Mouse (Mus musculus): ENCODE measurements around the gene Shisa5.
A peak's percentile ranks its signal among the peaks of the same experiment; 100 is the strongest.

Shisa5 gene

DNA sequence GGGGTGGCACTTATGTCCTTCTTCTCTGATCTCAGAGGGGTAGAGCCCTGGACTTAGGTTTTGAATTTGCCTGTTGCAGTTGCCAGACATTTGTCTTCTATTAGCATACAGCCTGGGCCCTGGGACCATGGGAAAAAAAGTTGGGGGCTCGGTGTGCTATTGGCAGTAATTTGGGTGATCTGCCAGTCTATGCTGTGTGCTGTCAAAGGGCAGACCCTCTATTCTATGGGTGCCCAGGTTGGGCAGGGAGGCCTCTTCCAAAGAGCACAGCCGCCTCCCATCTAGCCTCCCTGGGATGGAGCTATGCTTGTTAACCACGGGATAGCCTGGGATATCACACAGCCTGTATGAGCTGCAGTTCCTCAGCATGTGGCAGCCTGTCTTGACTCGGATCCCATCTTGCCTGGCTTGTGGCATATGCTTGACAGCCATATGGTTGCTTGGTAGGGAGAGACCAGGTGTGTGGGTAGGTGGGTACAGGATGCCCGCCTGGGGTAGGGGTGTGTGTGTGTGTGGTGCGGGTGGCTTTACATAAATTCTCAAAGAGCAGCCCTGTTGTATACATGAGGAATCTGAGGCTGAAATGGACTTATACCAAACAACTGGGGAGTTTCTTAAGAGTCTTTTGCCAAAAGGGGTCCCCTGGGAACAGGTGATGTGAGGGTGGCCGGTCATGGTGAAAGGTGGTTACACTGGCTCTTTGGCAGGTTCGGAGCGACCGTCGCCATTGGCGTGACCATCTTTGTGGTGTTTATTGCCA is 17.1 kb downstream of the Shisa5 start:
- peak; percentile 54 for DNase-seq

DNA sequence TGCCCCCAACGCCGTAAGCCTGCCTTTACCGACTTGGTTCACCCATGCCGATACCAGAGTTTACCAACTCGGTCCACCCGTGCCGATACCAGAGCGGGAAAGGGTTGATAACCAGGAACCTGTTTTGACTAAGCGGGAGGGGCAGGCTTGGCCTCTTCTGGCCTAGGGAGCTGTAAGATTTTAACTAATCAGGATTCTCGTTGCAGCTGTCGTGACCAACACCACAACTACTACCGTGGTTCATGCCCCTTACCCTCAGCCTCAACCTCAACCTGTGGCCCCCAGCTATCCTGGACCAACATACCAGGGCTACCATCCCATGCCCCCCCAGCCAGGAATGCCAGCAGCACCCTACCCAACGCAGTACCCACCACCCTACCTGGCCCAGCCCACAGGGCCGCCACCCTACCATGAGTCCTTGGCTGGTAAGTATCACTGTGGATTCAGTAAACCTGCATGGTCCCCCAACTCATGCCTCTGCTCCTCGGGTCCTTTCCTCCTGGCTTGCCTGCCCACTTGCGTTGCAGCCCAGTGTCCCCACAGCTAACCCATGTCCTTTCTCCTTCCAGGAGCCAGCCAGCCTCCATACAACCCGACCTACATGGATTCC is 17.8 kb downstream of the Shisa5 start:
- no peak for DNase-seq

DNA sequence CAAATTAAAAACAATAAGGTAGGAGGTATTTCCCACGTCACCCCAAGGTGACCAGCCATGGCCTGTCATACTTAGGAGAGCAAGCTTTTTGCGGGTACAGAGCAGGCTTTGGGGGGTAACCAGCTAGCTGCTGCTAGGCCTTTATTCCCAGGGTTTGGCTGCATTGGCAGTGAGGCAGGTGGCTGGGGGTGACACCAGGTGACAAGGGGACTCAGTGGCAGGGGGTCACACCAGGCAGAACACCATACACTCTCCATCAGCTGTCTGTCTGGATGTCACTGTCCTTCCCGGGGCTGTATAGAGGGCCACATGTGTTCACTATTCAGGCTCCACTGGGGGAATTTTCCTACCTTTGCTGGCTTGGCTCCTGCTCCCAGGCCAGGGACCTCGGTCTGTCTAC is 18.6 kb downstream of the Shisa5 start:
- no peak for DNase-seq

DNA sequence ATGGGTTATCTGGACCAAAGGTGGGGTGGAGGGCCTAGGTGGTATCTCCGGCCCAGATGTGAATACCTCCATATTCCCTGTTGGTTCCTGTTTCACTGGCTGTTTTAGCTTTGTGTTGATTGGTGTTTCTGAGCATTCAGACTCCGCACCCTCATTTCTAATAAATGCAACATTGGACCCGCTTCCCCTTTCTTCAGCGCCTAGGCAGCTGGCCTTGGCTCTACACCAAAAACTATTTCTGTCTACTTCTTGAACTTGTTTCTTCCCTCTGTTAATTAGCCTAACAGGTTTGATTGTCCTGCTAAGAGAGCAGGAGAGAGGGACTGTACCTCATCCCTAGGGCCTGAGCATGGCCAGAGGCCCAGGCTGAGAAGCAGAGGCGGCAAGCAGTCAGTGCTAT is 19.2 kb downstream of the Shisa5 start:
- DNase-seq = no peak

DNA sequence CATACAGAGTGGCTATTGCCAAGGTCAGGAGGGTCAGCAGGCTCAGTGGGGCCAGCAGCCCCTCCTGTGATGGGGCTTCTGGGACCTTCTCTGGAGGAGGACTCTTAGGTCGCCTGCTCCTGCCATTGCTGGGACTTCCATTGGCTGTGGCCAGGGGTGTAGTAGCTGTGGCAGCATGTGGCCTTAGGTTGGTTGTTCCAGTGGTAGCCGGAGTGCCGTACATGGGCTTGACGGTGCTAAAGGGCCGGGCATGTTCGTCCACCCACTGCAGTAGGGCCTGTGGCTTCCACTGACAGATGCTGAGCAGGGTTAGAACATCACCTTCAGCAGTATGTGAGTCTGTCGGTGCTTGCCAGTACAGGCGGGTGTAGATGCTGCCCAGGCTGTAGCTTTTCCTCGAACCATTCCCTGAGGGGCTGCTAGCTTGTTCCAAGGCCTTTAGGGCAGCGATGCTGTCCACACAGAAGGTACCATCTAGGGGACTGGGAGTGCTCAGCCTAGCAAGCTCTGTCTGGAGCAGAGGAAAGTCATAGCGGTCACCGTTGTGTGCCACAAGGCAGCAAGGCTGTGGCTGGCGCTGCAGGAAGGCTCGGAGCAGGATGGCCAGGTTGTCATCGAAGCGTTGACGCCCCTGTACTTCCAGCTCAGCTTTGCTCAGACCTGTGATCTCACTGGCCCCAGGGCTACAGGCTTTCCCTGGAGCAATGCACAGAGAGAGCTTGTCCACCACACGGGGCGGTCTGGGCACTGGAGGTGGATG is 19.8 kb downstream of the Shisa5 start:
- no peak for DNase-seq

DNA sequence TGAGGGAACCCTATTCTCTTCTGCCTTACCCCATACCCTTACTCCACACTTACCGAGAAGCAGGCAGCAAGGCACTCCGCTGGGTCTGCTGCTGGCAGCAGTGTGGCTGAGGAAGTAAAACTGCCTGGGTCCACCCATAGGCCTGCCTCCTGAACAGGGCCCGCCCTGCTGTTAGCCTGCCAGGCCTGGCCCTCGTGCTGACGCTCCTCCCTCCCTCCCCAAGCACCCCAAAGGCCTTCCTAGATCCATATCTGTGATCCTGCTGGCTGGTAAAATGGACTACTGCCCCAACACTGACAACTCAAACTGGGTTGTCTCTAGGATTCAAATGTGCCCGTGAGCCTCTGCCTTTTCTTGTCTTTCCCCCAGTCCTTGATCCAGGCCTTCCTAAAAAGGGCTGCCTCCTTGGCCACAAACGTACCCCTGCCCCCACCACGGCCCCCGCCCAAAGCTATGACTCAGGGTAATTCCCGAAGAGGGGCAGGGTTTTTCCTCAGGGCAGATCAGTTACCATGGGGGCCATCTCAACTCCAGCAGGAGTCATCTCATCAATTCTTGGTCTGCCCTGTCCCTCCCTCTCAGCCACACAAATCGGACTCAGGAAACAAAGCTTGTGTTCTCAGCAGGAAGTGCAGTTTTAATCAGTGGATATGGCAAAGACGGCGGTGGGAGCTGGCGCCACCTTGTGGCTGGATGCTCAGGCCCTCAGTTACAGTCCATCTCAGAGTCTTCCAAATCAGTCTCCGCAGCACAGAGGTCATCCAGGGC is 21.0 kb downstream of the Shisa5 start, which contains the start of gene Trex1:
TSS of gene Trex1 (minus strand) at position 599 of the 768 bp plus-strand sequence.
- peak; percentile 84 for DNase-seq

DNA sequence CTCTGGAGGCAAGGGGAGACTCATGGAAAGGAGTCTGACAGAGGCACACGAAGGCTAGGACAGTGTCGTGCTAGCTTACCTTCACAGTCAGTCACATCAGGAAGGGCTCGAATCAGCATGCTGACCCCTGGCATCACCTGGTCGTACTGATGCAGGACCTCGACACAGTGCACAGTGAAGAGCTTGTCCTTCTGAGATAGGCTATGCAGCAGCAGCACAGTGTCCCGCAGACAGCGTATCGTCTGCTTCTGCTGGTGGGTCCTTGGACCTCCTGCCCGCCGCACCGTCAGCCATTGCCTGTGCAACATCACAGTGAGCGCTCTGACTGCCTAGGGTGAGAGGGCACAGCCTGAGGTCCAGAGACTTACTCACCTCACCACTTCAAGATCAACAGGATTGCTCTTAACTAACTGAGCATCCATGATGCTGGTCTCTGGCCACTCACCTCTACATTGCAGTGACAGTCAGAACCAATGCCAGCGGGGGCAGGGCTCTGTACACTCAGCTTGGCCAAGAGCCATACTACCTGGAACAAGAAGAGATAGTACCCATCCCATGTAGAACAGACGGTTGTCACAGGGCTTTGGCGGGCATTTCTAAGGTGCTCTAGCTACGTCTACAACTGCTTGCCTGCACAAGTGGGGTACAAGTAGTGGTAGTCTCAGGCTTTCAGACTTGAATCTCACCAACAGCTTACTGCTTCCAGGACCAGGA is 22.0 kb downstream of the Shisa5 start:
- DNase-seq = peak; percentile 53

DNA sequence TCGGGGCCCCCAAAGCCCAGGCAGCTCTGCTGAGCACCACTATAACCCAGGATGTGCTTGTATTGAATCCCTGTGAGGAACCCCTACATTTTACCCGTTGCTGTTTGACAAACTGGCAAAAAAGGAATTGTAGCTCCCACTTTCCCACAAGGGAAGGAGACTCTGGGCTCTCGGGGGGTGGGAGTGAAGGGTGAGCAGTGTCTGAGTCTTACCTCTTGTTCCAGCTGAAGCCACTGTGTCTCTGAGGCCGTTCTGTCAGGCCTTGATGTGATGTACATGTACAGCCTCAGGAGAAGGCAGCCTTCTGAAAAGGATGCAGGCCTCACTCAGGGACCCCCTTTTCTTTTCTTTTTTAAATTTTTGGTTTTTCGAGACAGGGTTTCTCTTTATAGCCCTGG is 22.5 kb downstream of the Shisa5 start:
- peak; percentile 8 for DNase-seq

DNA sequence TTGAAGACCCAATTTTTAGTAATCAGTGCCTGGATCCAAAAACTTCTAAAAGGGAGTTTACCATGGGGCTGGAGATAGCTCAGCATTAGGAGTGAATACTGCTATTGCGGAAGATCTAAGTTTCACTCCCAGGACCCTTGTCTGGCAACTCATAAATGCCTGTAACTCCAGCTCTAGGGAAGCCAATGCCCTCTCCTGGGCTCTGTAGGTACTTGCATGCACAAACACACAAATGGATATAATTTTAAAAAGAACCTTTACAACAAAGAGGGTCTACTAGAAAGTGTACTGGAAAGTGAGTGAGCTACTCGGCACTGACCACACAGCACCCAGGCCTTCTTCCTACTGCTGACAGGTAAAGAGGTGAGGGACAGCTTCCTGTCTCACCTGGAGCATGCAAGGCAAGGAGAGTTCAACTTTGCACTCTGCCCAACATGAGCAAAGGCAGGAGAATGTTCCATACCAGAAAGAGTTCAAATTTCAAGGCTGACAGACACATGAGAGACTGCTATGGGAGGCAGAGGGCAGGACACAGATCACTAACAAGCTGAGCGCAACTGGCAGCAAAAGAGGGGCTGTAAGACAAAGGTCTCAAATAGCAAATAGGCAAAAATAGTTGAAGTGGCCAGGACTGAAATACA is 29.9 kb downstream of the Shisa5 start:
- DNase-seq = no peak

DNA sequence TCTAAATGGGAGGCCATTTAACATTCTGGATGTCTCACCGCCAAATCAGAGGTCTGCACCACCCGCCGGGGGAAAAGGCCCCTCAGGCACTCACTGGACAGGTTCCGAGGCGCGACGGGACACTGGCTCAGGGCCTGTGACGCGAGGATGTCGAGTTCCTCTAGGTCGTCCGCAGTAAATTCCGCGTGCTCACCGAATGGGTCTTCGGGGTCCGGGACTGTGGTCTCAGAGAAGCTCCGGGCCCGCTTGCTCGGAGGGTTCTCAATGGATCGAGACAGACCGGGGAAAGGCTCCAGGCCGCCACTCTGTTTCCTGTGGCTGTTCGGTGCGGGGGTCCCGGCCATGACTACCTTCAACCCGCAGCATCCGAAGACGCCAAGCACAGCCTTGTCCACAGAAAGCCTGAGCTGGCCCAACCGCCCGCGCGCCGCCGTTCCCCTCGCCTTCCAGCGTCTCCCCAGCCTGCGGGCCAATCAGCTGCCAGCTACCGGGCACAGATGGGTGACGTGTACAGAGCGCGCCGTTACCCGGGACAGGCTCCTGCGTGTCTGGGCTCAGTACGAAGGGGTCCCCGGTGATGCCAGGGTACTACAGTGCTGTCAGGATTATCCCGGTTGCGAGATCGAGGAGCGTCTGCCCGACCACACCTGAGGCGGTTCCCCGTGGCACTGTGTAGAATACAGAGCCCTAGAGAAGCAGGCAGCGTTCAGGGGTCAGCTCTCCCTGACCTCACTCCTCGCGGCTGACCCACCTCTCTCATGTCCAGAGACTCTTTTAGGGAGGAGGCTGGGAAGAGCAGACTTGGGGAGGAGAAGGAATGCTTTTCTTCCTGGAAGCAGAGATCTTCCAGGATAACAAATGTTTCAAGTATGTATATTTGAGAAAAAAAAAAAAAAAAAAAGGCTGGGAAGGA is 35.6 kb downstream of the Shisa5 start, which contains the start of gene Atrip:
TSS of gene Atrip (minus strand) at position 464 of the 913 bp plus-strand sequence.
- DNase-seq = peak; percentile 91

DNA sequence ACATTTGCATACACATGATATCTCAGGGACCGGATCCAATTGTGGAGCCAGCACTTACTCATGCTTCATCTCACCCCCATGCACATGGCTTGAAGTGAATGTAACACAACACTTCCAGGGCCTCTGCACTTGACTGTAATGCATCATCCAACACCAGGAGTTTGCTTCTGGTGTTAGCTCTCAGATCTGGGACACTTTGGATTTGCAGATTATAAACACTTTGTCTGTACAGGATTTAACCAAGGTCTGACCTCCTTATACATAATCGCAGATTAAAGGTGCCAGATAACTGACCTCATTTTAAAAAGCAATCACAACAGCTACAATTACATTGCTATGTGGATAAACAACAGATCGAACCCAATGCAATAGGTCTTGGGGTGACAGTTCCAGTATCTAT is 42.2 kb downstream of the Shisa5 start:
- no peak for DNase-seq

DNA sequence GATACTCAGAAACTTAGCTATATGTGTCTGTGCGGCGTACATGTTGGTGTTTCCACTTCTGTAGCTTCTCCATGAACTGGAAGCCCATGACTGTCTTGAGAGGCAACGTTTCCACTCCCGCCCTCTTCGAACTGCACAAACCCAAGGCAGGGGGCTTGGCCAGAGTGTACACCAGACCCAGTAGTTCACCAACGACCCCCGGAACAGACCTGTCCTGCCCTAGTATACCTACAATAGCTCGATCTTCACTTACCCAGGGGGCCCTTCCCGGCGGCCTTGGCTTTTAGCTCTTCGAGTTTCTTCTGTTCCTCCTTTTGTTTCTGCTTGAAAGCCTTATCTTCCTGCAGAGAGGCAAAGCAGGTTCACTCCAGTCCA is 43.4 kb downstream of the Shisa5 start:
- no peak for DNase-seq

DNA sequence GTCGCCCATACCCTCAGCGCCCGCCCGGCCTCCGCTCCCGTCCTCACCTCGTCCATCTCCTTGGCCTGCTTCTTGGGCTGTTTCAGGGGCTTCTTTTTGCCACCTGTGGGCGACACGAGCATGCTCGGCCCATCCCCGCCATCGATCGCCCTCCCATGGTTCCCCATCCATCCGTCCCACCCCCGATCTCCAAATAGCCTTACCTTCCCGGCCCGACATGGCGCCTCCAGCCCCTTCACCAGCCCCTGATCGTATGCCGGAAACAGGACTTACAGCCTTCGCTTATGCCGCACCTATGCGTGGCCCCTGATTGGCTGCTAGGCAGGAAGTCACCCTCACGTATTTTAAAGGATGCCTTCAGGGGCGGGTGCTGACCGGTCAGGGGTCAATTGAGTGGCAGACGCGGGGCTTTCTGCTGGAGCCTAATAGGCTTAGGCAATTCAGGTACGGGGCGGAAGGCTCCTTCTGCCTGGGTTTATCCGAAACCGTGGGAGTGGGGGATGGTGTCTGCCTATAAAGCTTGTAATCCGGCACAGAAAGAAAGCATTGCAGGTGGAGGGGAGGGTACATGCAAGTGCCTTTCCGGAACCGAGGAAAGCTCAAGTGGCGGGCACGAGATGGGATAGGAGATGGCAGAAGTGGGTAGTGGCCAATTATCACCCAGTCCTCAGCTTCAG is 43.9 kb downstream of the Shisa5 start, which contains the start of the genes Ccdc51 and Tma7:
TSS of gene Ccdc51 (plus strand) at position 370 of the 677 bp plus-strand sequence.
TSS of gene Tma7 (minus strand) at position 464 of the 677 bp plus-strand sequence.
- peak; percentile 87 for DNase-seq

DNA sequence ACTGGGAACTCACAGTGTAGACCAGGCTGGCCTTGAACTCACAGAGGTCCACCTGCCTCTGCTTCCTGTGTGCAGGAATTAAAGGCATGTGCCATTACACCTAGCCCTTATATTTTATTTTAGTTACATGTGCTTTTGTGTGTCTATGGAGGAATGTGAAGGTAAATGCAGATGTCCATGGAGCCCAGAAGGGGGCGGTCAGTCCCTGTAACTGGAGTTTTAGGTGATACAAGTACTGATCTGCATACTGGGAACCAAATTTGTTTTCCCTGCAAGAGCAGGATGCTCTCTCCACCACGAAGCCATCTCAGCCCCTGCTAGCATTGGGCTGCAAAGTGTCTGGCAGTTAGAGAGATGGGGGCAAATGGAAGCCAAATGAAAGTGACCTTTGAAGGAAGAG is 46.6 kb downstream of the Shisa5 start:
- DNase-seq = no peak

DNA sequence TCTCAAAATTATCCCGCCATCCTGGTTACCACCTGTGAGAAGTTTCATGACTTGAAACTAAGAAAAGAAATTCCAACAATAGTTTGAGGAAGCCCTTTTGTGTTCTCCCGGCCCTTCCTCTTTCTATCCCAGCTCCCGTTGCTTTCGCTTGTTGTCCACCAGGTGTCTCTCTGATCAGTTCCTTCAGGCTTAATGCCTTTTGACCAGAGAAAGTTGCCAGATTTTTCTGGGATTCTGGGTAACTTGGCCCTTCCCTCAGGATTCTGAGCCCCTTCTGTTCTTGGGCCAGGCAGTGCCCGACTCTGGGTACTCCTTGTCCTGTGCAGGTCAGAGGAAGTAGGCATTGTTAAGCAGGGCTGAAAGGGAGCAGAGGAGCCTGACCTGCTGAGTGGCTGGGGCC is 49.6 kb downstream of the Shisa5 start:
- no peak for DNase-seq

DNA sequence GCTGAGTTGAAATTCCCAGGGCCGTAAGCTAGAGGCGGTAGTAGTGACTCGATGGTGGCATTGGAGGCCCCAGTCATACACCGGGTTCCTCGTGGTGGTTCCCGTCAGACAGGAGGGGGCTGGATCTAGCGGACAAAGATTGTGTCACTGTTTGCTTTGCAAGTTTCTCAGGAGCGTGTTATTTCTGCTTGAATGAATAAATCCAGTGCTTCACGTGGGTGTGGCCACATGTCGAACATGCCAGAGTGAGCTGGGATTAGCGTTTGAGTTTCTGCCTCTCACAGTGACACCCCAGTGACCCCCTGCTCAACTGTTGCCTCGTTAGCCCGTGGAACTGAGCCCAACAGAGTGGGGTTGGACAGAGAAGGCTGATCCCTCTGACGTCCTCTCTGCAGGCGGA is 52.1 kb downstream of the Shisa5 start:
- DNase-seq = no peak

DNA sequence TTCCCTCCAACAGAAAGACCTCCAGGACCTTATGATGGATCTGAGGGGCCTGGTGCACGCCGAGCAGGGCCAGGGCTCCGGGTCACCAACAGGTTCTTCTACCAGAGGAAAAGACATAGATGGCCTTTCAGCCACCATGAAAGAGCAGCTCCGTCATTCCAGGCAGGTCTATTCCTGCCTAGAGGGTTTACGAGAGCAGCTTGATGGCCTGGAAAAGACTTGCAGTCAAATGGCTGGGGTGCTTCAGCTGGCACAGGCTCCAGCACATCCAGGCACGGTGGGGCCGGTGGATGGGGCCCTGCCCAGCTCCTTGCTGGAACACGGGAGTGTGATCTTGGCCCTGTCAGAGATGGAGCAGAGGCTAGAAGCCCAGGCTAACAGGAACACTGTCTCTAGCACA is 53.4 kb downstream of the Shisa5 start:
- DNase-seq = no peak

DNA sequence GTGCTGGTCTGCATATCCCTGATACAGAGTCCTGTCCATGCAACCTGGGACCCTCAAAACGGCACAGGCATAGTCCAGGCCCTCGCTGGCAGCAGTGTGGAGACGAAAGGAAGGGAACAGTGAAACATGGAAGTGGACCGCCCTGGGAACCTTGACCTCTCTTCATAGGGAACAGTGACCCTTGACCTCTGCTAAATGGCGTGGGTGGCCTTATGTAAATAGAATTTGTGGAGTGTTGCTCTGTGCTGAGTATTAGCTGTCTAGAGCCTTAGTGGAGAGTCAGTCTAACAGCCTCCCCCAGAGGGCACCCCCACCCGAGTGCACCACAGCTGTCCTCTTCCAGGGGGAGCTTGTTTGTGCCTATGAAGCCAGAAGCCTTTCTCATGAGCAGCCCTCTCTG is 54.4 kb downstream of the Shisa5 start:
- no peak for DNase-seq

DNA sequence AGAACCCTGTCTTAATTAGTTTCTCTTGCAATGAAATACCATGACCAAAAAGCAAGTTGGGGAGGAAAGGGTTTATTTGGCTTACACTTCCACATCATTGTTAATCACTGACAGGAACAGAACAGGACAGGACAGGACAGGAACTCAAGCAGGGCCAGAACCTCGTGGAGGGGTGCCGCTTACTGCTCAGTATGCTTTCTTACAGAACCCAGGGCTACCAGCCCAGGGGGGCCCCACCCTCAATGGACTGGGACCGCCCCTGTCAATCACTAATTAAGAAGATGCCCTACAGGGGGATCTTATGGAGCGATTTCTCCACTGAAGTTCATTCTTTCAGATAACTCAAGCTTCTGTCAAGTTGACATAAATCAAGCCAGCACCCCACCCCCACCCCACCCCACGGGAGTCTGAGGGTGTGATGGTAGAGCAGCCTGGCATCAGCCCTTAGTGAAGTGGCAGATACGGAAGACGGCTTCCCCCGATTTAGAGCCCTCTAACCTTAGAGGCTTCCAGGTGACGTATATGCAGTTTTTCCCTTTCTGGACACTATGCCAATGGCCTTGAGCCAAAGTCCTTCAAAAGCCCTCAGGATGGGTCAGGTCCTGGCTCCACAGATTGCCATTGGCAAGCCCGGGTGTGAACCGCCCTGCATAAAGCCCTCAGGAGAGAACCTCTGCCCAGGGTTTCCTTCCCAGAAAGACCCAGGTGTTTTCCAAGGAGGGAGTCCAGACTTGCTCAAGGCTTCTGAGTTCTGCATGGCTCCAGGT is 55.6 kb downstream of the Shisa5 start:
- no peak for DNase-seq

All from cerebellum, adult 11-12 months (tissue).